Mouse (Mus musculus) midbrain, embryonic 11.5 days (tissue): ENCODE measurements around the gene Adrb1. TPM values are rescaled to one million over a fixed set of nuclear protein-coding genes. Genes with fewer than 3 reads are reported as not detected.

Source experiments
- polyA plus RNA-seq: library from polyadenylated mRNA; unstranded; fragments of >200 nt; fragmentation: Nextera tagmentation; extraction: Ambion mirVana; gene quantifications from 2 replicates; pipeline ENCODE4 v1.2.1, GENCODE M21; 2014

Adrb1 gene
- polyA plus RNA-seq, 1 experiment from 2014 or later, result 0.15 TPM

Other genes with a start within 250 kb of the Adrb1 start
- gene Dclre1a, start 174.0 kb upstream of the Adrb1 start, polyA plus RNA-seq, result 16.5 and 21.0 TPM in 2 replicates
- 13.3 and 14.7 TPM in 2 replicates for gene Nhlrc2, start 173.9 kb upstream of the Adrb1 start, polyA plus RNA-seq
- gene Ccdc186, start 100.0 kb downstream of the Adrb1 start, polyA plus RNA-seq, result 18.4 and 21.5 TPM in 2 replicates
- gene Tdrd1, start 104.0 kb downstream of the Adrb1 start, polyA plus RNA-seq, result 0.27 and 0.50 TPM in 2 replicates
- 0.18 and 0.26 TPM in 2 replicates for gene Vwa2, start 152.1 kb downstream of the Adrb1 start, polyA plus RNA-seq